Mouse (Mus musculus): ENCODE measurements around the gene Alox12e. TPM values are rescaled to one million over a fixed set of nuclear protein-coding genes. Genes with fewer than 3 reads are reported as not detected.

The Alox12e gene
- polyA plus RNA-seq (2017; shearing (Covaris generic)) = not detected

GRCm38 (mm10) chr11:70322528-70322927 lies at the start of gene Alox12e:
Alox12e (minus strand) TSS chr11:70322628.

GRCm38 (mm10) chr11:70351868-70352267 lies 29.4 kb upstream of the Alox12e start, which contains the start of gene Alox15:
Alox15 (minus strand) TSS chr11:70352031.

Other genes with a start within 250 kb of the Alox12e start
- gene Asgr2, start 230.0 kb downstream of the Alox12e start, polyA plus RNA-seq (2017; shearing (Covaris generic)) = not detected
- gene Mgl2, start 192.3 kb downstream of the Alox12e start, polyA plus RNA-seq (2017; shearing (Covaris generic)) = not detected
- gene Clec10a, start 166.4 kb downstream of the Alox12e start, polyA plus RNA-seq (2017; shearing (Covaris generic)) = not detected
- gene Slc16a11, start 109.9 kb downstream of the Alox12e start, polyA plus RNA-seq (2017; shearing (Covaris generic)) = 0.65 TPM
- gene Slc16a13, start 101.6 kb downstream of the Alox12e start, polyA plus RNA-seq (2017; shearing (Covaris generic)) = 1.4 TPM
- not detected for gene Bcl6b, start 92.8 kb downstream of the Alox12e start, polyA plus RNA-seq (2017; shearing (Covaris generic))
- gene 0610010K14Rik, start 84.7 kb downstream of the Alox12e start, polyA plus RNA-seq (2017; shearing (Covaris generic)) = 86.5 TPM
- 2.4 TPM for gene Gm21988, start 82.8 kb downstream of the Alox12e start, polyA plus RNA-seq (2017; shearing (Covaris generic))
- 237 TPM for gene Rnasek, start 82.8 kb downstream of the Alox12e start, polyA plus RNA-seq (2017; shearing (Covaris generic))
- not detected for gene Alox12, start 67.3 kb downstream of the Alox12e start, polyA plus RNA-seq (2017; shearing (Covaris generic))
- not detected for gene Alox15, start 29.4 kb upstream of the Alox12e start, polyA plus RNA-seq (2017; shearing (Covaris generic))
- 10.7 TPM for gene Pelp1, start 87.4 kb upstream of the Alox12e start, polyA plus RNA-seq (2017; shearing (Covaris generic))
- 215 TPM for gene Arrb2, start 110.0 kb upstream of the Alox12e start, polyA plus RNA-seq (2017; shearing (Covaris generic))
- gene Med11, start 129.3 kb upstream of the Alox12e start, polyA plus RNA-seq (2017; shearing (Covaris generic)) = 141 TPM
- 0.16 TPM for gene Zmynd15, start 136.8 kb upstream of the Alox12e start, polyA plus RNA-seq (2017; shearing (Covaris generic))
- 1.7 TPM for gene Cxcl16, start 137.4 kb upstream of the Alox12e start, polyA plus RNA-seq (2017; shearing (Covaris generic))
- not detected for gene Tm4sf5, start 182.6 kb upstream of the Alox12e start, polyA plus RNA-seq (2017; shearing (Covaris generic))
- gene Vmo1, start 192.0 kb upstream of the Alox12e start, polyA plus RNA-seq (2017; shearing (Covaris generic)) = not detected
- 0.31 TPM for gene Gltpd2, start 196.6 kb upstream of the Alox12e start, polyA plus RNA-seq (2017; shearing (Covaris generic))
- 282 TPM for gene Psmb6, start 202.7 kb upstream of the Alox12e start, polyA plus RNA-seq (2017; shearing (Covaris generic))
- not detected for gene Gm40193, start 210.3 kb upstream of the Alox12e start, polyA plus RNA-seq (2017; shearing (Covaris generic))
- 8.9 TPM for gene Pld2, start 217.4 kb upstream of the Alox12e start, polyA plus RNA-seq (2017; shearing (Covaris generic))
- 39.6 TPM for gene Mink1, start 240.3 kb upstream of the Alox12e start, polyA plus RNA-seq (2017; shearing (Covaris generic))